In genomic region chr4:140771091-140771490, GRCm38 (mm10) we compare ENCODE assay signal across 9 mouse cellular contexts. TPM values are rescaled to one million over a fixed set of nuclear protein-coding genes. Genes with fewer than 3 reads are reported as not detected.
A peak's percentile ranks its signal among the peaks of the same experiment; 100 is the strongest.
DNase-seq lines count a peak whose midpoint lies in the region; ATAC-seq lines count a peak whose summit lies in the region.
"Had no signal": no experiment of that assay in that cellular context is flagged by ENCODE, and none has a peak within 500 bp of the region (broad histone marks: within the 10 kb centered on the region; RNA-seq: fewer than 3 reads in every experiment).

No protein-coding gene starts in this region.

- ATAC-seq in common myeloid progenitor, adult 5-6 weeks (replicated peaks; ENCODE audit: low read depth, poor library complexity, severe bottlenecking): 0 out of 2 replicates have a peak, but pooled peaks have one; percentile 17

- DNase-seq in spleen, postnatal 36 days (ENCODE audit: low spot score in 2 of 2): peak; percentile 65 to 69
- no peak for DNase-seq in spleen, adult 12 weeks (ENCODE audit: low spot score)
- DNase-seq in lung, postnatal 4 days: peak; percentile 39 to 59
- no peak for DNase-seq in adrenal gland, postnatal 4 days (ENCODE audit: low spot score in 2 of 2)
- no peak for DNase-seq in adrenal gland, postnatal 25 days
- DNase-seq in thymus, postnatal 4 days: no peak
- DNase-seq: cerebellum, postnatal 14 days; layer of hippocampus, postnatal 36 days had no signal

RNA-seq across cellular contexts. Expression of gene Padi4, which starts 2.9 kb away (rescaled TPM):
- 4.1 and 7.3 TPM in 2 replicates for total RNA-seq in common myeloid progenitor, adult 5-6 weeks (2017)
- total RNA-seq in adrenal gland, postnatal 4 days (2021): 1 to 10 TPM; 1.4 to 2.7 TPM
- 0.76 TPM in 1 of 2 replicates, not detected in the other for total RNA-seq in adrenal gland, postnatal 25 days (2021)
- total RNA-seq: layer of hippocampus, postnatal 36 days had no signal

RNA-seq across cellular contexts. Expression of gene Padi6, which starts 28.6 kb away (rescaled TPM):
- total RNA-seq in common myeloid progenitor, adult 5-6 weeks (2017): not detected in 2 replicates
- total RNA-seq in adrenal gland, postnatal 4 days (2021): under 1 TPM in 1 of 2 experiments, not detected in 1; 0.73 TPM
- 0.15 TPM in 1 of 2 replicates, not detected in the other for total RNA-seq in adrenal gland, postnatal 25 days (2021)
- total RNA-seq: layer of hippocampus, postnatal 36 days had no signal

RNA-seq across cellular contexts. Expression of gene Padi3, which starts 39.4 kb away (rescaled TPM):
- 0.19 and 0.32 TPM in 2 replicates for total RNA-seq in common myeloid progenitor, adult 5-6 weeks (2017)
- total RNA-seq in adrenal gland, postnatal 4 days (2021): not detected
- not detected in 2 replicates for total RNA-seq in adrenal gland, postnatal 25 days (2021)
- total RNA-seq: layer of hippocampus, postnatal 36 days had no signal

Comparison
In these comparisons a context has a peak if more than half of its experiments do, and no peak if none do; other contexts are left out.
1. DNase-seq: peak in spleen, postnatal 36 days (2 of 2) and lung, postnatal 4 days (2 of 2); none in spleen, adult 12 weeks (single experiment), adrenal gland, postnatal 4 days (0 of 2), adrenal gland, postnatal 25 days (single experiment) and thymus, postnatal 4 days (single experiment).